Mouse (Mus musculus) olfactory bulb, adult 2 months (tissue): ENCODE results near the gene Fars2.

Experiments used
- CTCF ChIP-seq: fragments of 200-500 bp; IDR thresholded peaks from 2 replicates; pipeline ENCODE4 v1.5.1; 2012; ENCODE audit warnings: low read depth, mild to moderate bottlenecking, low read length, moderate library complexity; ENCODE audit not compliant: insufficient read depth
- POLR2A ChIP-seq: fragments of 200-500 bp; IDR thresholded peaks from 2 replicates; pipeline ENCODE4 v1.6.1; 2012; ENCODE audit warnings: mild to moderate bottlenecking, low read depth, low read length, moderate library complexity; ENCODE audit not compliant: insufficient read depth

GRCm38 (mm10) chr13:36533966-36534540, 416.8 kb downstream of the Fars2 start:
- TF ChIP-seq CTCF (no peak), POLR2A (no peak)
